Mouse (Mus musculus) CH12.LX (cell line): Measurements from ENCODE around the gene Treh.

Experiments
- BHLHE40 ChIP-seq: IDR thresholded peaks from 2 replicates; pipeline ENCODE4 v1.6.1; 2011; ENCODE audit warnings: mild to moderate bottlenecking, low read depth, low read length, improper control_type of control experiment
- CHD1 ChIP-seq: IDR thresholded peaks from 2 replicates; pipeline ENCODE4 v1.6.1; 2012; ENCODE audit warnings: low read depth, low read length, improper control_type of control experiment, inconsistent platforms
- CHD2 ChIP-seq: IDR thresholded peaks from 2 replicates; pipeline ENCODE4 v1.6.1; 2011; ENCODE audit warnings: low read length, improper control_type of control experiment
- CTCF ChIP-seq, 2 experiments: IDR thresholded peaks in 1 of 2; conservative IDR thresholded peaks in 1 of 2; 2 replicates each; pipeline ENCODE4 v1.5.1; 2011 to 2012; ENCODE audit warnings: low read depth in 2 of 2, low read length in 2 of 2, improper control_type of control experiment in 1 of 2, inconsistent platforms in 1 of 2, mild to moderate bottlenecking in 1 of 2, moderate library complexity in 1 of 2
- EP300 ChIP-seq: IDR thresholded peaks from 2 replicates; pipeline ENCODE4 v1.6.1; 2011; ENCODE audit warnings: low read length, improper control_type of control experiment
- GABPA ChIP-seq: IDR thresholded peaks from 2 replicates; pipeline ENCODE4 v1.6.1; 2012; ENCODE audit warnings: low read depth, low read length, improper control_type of control experiment, inconsistent platforms; ENCODE audit not compliant: insufficient replicate concordance
- MAFK ChIP-seq: IDR thresholded peaks from 2 replicates; pipeline ENCODE4 v1.6.1; 2011; ENCODE audit warnings: low read length, improper control_type of control experiment; ENCODE audit not compliant: insufficient replicate concordance
- MAX ChIP-seq: IDR thresholded peaks from 2 replicates; pipeline ENCODE4 v1.6.1; 2011; ENCODE audit warnings: low read length, improper control_type of control experiment
- MAZ ChIP-seq: IDR thresholded peaks from 2 replicates; pipeline ENCODE4 v1.6.1; 2012; ENCODE audit warnings: low read depth, mild to moderate bottlenecking, inconsistent platforms, low read length, improper control_type of control experiment, moderate library complexity
- MYC ChIP-seq: IDR thresholded peaks from 2 replicates; pipeline ENCODE4 v1.6.1; 2011; ENCODE audit warnings: low read depth, mild to moderate bottlenecking, improper control_type of control experiment, low read length
- POLR2A ChIP-seq: IDR thresholded peaks from 2 replicates; pipeline ENCODE4 v1.6.1; 2011; ENCODE audit warnings: low read depth, mild to moderate bottlenecking, improper control_type of control experiment, low read length
- USF2 ChIP-seq: conservative IDR thresholded peaks from 2 replicates; pipeline ENCODE4 v1.6.1; 2011; ENCODE audit warnings: low read depth, low read length, improper control_type of control experiment
- ZC3H11A ChIP-seq: IDR thresholded peaks from 2 replicates; pipeline ENCODE4 v1.6.1; 2012; ENCODE audit warnings: low read depth, mild to moderate bottlenecking, inconsistent platforms, low read length, improper control_type of control experiment
- ZNF384 ChIP-seq: IDR thresholded peaks from 2 replicates; pipeline ENCODE4 v1.6.1; 2012; ENCODE audit warnings: low read depth, low read length, improper control_type of control experiment, inconsistent platforms

DNA sequence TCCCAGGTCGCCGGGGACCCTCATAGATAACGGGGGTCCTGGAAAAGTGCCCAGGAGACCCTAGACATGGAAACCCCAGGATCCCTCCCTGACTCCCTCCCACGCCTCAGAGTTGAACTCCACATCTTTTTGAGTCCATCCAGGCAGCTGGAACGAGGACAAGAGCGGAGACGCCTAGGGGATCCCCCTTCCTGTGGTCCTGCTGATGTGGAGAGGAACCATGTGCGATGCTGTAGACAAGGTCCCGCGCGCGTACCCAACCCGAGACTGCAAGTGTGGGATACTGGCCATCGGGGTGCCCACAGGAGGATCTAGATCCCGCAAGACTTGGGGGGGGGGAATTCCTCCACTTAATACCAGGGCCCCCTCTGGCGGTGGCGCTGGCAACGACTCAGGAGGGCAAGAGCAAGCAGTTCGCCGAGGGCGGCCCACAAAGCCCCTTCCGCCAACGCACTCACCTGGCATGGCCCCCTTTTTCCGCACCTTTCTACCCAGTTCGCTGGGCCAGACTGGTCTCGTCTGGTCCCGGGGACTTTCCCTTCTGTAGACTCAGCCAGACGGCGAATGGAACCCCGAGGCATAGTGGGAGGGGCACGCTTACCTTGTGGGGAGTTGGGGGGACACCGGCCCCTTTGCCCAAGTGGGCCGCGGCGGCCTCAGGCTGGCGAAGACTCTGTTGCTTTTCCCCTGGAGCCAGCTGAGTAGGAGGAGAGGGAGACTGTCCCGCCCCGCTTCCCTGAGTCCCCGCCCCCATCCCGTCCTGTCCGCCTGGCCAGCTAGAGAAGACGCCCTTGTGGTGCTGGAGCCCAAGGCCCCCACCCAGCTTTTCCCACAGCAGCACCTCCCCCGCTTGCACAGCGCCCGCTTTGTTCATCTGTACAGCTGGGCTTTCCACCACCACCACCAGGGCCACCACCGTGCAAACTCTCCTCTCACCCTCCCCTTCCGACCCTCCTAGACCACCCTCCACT is 61.8 kb downstream of the Treh start, which contains the start of gene Phldb1:
- TF ChIP-seq CTCF (conservative IDR thresholded peaks at IDR 0.05 in 1 of 2, IDR thresholded peaks at IDR 0.05 in 1 of 2; ENCODE audit: low read depth in 2 of 2, low read length in 2 of 2) (peak in 1 of 2 experiments; percentile 73; a peak in 2 of 4 replicates), EP300 (no peak), POLR2A (no peak), MAFK (no peak), CHD2 (no peak), MAZ (peak; percentile 66; the same call in 1 of the 2 replicates), MAX (0 out of 2 replicates have a peak, but pooled peaks have one; percentile 8), BHLHE40 (no peak), USF2 (no peak), ZNF384 (no peak), GABPA (no peak), CHD1 (no peak), ZC3H11A (no peak), MYC (no peak)
